Mouse (Mus musculus) liver, postnatal 0 days (tissue): Measurements from ENCODE around the gene Nfib. TPM values are rescaled to one million over a fixed set of nuclear protein-coding genes. Genes with fewer than 3 reads are reported as not detected.

Experiments
- ATAC-seq: fragments of 200-750 bp; cut with Nextera tagmentation; 2 replicates; pipeline ENCODE4 v1.8.0; 2017; ENCODE audit warnings: mild to moderate bottlenecking, moderate library complexity
- DNase-seq: peaks from one replicate; pipeline ENCODE4 v3.0.0-alpha.2; 2016
- H3K27ac ChIP-seq: fragments of 300-500 bp; sonication (generic); 2 replicates; pipeline ENCODE4 v1.5.1; 2014; ENCODE audit warnings: antibody characterized with exemption, moderate library complexity, mild to moderate bottlenecking, low read depth
- H3K27me3 ChIP-seq: fragments of 300-500 bp; sonication (generic); 2 replicates; pipeline ENCODE4 v1.6.1; 2014; ENCODE audit warnings: low read length, control low read depth, mixed read lengths; ENCODE audit not compliant: insufficient read depth
- H3K36me3 ChIP-seq: fragments of 300-500 bp; sonication (generic); replicated peaks from 2 replicates; pipeline ENCODE4 v1.6.1; 2014; ENCODE audit warnings: mild to moderate bottlenecking, control low read depth, low read length, moderate library complexity, mixed read lengths; ENCODE audit not compliant: insufficient read depth
- H3K4me1 ChIP-seq: fragments of 300-500 bp; sonication (generic); 2 replicates; pipeline ENCODE4 v1.6.1; 2014; ENCODE audit warnings: antibody characterized with exemption, mild to moderate bottlenecking, control low read depth; ENCODE audit not compliant: insufficient read depth
- H3K4me2 ChIP-seq: fragments of 300-500 bp; sonication (generic); 2 replicates; pipeline ENCODE4 v1.6.1; 2014; ENCODE audit warnings: low read depth, mild to moderate bottlenecking, low read length, moderate library complexity, mixed read lengths
- H3K4me3 ChIP-seq: fragments of 300-500 bp; sonication (generic); 2 replicates; pipeline ENCODE4 v1.5.1; 2014; ENCODE audit warnings: low read depth, low read length
- H3K9ac ChIP-seq: fragments of 300-500 bp; sonication (generic); replicated peaks from 2 replicates; pipeline ENCODE4 v1.6.1; 2014; ENCODE audit warnings: mild to moderate bottlenecking, moderate library complexity
- H3K9me3 ChIP-seq: fragments of 300-500 bp; sonication (generic); 2 replicates; pipeline ENCODE4 v1.6.1; 2016; ENCODE audit warnings: mild to moderate bottlenecking, control low read depth, low read length, mixed read lengths
- CTCF ChIP-seq: sonication (generic); IDR thresholded peaks from 2 replicates; pipeline ENCODE4 v1.5.1; 2016; ENCODE audit warnings: antibody characterized with exemption, low read depth
- EP300 ChIP-seq: IDR thresholded peaks from 2 replicates; pipeline ENCODE4 v1.6.1; 2016; ENCODE audit warnings: antibody characterized with exemption, low read depth, mild to moderate bottlenecking
- WGBS: fragments of 180-500 bp; shearing (Covaris S2); extraction: QIAGEN DNeasy Blood & Tissue Kit; methylation state at CpG from one replicate; pipeline ENCODE4 v1.1.7; 2014; ENCODE audit not compliant: insufficient replicate concordance; 5-methylcytosine and 5-hydroxymethylcytosine counted together
- polyA plus RNA-seq: library from polyadenylated mRNA; unstranded; fragments of >200 nt; fragmentation: Nextera tagmentation; extraction: Ambion mirVana; gene quantifications from 2 replicates; pipeline ENCODE4 v1.2.1, GENCODE M21; 2015

Gene Nfib
- polyA plus RNA-seq, 1 experiment from 2014 or later = 8.3 TPM

GRCm38 (mm10) chr4:82517311-82517710, 188.2 kb downstream of the Nfib start:
- TF ChIP-seq CTCF = no peak
- no peak for ATAC-seq
- H3K4me1 ChIP-seq = peaks cover 6% of the 10 kb centered on the region; the same call in 1 of the 2 replicates

GRCm38 (mm10) chr4:82516211-82516795, 189.2 kb downstream of the Nfib start:
- WGBS = 69% methylated on average over 6 of the region's 6 CpGs

More at GRCm38 (mm10) chr4:82517311-82517710, 188.2 kb downstream of the Nfib start:
- no peak overlapping the region for H3K4me2 ChIP-seq
- H3K9ac ChIP-seq = no peak overlapping the region
- 59% methylated on average over 7 of the region's 7 CpGs for WGBS
- no peaks in the 10 kb centered on the region for H3K36me3 ChIP-seq
- no peak overlapping the region for H3K4me3 ChIP-seq
- no peak for DNase-seq
- H3K27me3 ChIP-seq = no peaks in the 10 kb centered on the region; the same call in 1 of the 2 replicates
- no peaks in the 10 kb centered on the region for H3K9me3 ChIP-seq
- no peak overlapping the region for H3K27ac ChIP-seq

GRCm38 (mm10) chr4:82514921-82515320, 190.6 kb downstream of the Nfib start:
- peaks cover 14% of the 10 kb centered on the region for H3K27me3 ChIP-seq
- DNase-seq (no peak), ATAC-seq (no peak)
- H3K4me2 ChIP-seq = no peak overlapping the region
- no peaks in the 10 kb centered on the region for H3K36me3 ChIP-seq
- 78% methylated on average over 8 of the region's 8 CpGs for WGBS
- no peaks in the 10 kb centered on the region for H3K9me3 ChIP-seq
- no peak overlapping the region for H3K9ac ChIP-seq
- no peak for TF ChIP-seq EP300
- TF ChIP-seq CTCF = no peak
- H3K4me3 ChIP-seq = no peak overlapping the region
- H3K4me1 ChIP-seq = peaks cover 7% of the 10 kb centered on the region; the same call in 1 of the 2 replicates
- H3K27ac ChIP-seq = no peak overlapping the region

More at GRCm38 (mm10) chr4:82516211-82516795, 189.2 kb downstream of the Nfib start:
- Histone ChIP-seq H3K4me2 (no peak overlapping the region), H3K9me3 (no peaks in the 10 kb centered on the region), H3K27me3 (peaks cover 3% of the 10 kb centered on the region), H3K4me3 (no peak overlapping the region), H3K9ac (no peak overlapping the region), H3K27ac (no peak overlapping the region), H3K36me3 (no peaks in the 10 kb centered on the region), H3K4me1 (peaks cover 7% of the 10 kb centered on the region; the same call in 1 of the 2 replicates)
- DNase-seq = no peak
- ATAC-seq = no peak
- no peak for TF ChIP-seq EP300

- 58% methylated on average over 1 of the region's 1 CpGs for WGBS
- H3K36me3 ChIP-seq = no peaks in the 10 kb centered on the region
- peaks cover 14% of the 10 kb centered on the region for H3K27me3 ChIP-seq
- H3K4me2 ChIP-seq = no peak overlapping the region
- H3K4me3 ChIP-seq = no peak overlapping the region
- H3K4me1 ChIP-seq = peaks cover 7% of the 10 kb centered on the region; the same call in 1 of the 2 replicates
- H3K9ac ChIP-seq = no peak overlapping the region
- H3K27ac ChIP-seq = no peak overlapping the region
- TF ChIP-seq EP300 (no peak), CTCF (no peak)
- no peak for DNase-seq
- ATAC-seq = no peak
- H3K9me3 ChIP-seq = no peaks in the 10 kb centered on the region
Observed at GRCm38 (mm10) chr4:82514373-82514772, 191.2 kb downstream of the Nfib start.

GRCm38 (mm10) chr4:82513426-82513750, 192.2 kb downstream of the Nfib start:
- peak overlapping the region; percentile 58; the same call in 1 of the 2 replicates for H3K9ac ChIP-seq
- peak; percentile 35; the same call in 1 of the 2 replicates for ATAC-seq

GRCm38 (mm10) chr4:82512743-82513425, 192.7 kb downstream of the Nfib start:
- H3K9me3 ChIP-seq = no peaks in the 10 kb centered on the region
- H3K27ac ChIP-seq = peak overlapping the region; percentile 90
- DNase-seq (peak; percentile 92), ATAC-seq (peak; percentile 98)
- H3K27me3 ChIP-seq = peaks cover 14% of the 10 kb centered on the region
- H3K4me1 ChIP-seq = peaks cover 7% of the 10 kb centered on the region; the same call in 1 of the 2 replicates
- H3K4me2 ChIP-seq = peak overlapping the region; percentile 80
- TF ChIP-seq CTCF = no peak
- no peak for TF ChIP-seq EP300
- under 1% methylated on average over 55 of the region's 63 CpGs for WGBS
- H3K36me3 ChIP-seq = no peaks in the 10 kb centered on the region
- peak overlapping the region; percentile 50 for H3K4me3 ChIP-seq
- H3K9ac ChIP-seq = peak overlapping the region; percentile 60

More at GRCm38 (mm10) chr4:82513426-82513750, 192.2 kb downstream of the Nfib start:
- H3K27ac ChIP-seq = peak overlapping the region; percentile 75
- peaks cover 14% of the 10 kb centered on the region for H3K27me3 ChIP-seq
- H3K36me3 ChIP-seq = no peaks in the 10 kb centered on the region
- WGBS = 3% methylated on average over 14 of the region's 14 CpGs
- TF ChIP-seq CTCF = no peak
- TF ChIP-seq EP300 = no peak
- no peaks in the 10 kb centered on the region for H3K9me3 ChIP-seq
- peak overlapping the region; percentile 50 for H3K4me3 ChIP-seq
- peaks cover 7% of the 10 kb centered on the region; the same call in 1 of the 2 replicates for H3K4me1 ChIP-seq
- DNase-seq = no peak
- H3K4me2 ChIP-seq = peak overlapping the region; percentile 80
